Mouse (Mus musculus) sigmoid colon, adult 10 weeks (tissue): ENCODE measurements around the gene Aga. TPM values are rescaled to one million over a fixed set of nuclear protein-coding genes. Genes with fewer than 3 reads are reported as not detected.

Experiments
- polyA plus RNA-seq: library from polyadenylated mRNA; stranded (reverse); fragments of 350-450 nt; fragmentation: Illumina TruSeq; extraction: RNeasy Lipid Tissue Mini Kit (QIAGEN cat#74804); gene quantifications from one replicate; pipeline ENCODE4 v1.2.3, GENCODE M21; 2014; ENCODE audit warnings: low read depth, low replicate concordance

Aga gene
- polyA plus RNA-seq: 46.7 TPM

DNA sequence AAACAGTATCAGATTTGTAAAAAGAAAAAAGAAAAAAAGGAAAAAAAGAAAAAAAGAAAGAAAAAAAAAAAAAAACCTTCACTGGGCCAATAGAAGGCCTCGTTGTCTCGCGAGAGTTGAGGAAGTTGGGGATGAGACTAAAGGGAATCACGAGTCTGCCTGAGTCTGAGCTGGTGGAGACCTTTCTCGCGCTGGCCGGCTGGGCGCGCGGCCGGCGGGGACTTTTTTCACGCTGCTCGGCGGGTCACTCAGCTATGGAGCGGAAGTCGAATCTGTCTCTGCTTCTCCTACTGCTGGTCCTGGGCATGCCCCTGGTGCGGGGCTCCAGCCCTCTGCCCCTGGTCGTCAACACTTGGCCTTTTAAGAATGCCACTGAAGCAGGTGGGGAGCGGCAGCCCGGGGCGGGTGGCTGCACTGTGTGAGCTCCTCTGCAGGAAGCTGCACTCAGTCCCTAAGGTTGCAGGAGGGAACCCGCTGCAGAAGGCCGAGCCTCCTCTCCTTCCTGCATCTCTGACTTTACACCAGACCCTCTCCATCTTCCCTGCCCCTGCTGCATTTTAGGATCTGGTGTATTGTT is at the start of gene Aga:
TSS of gene Aga (plus strand) at position 177 of the 577 bp plus-strand sequence.

Other genes with a start within 250 kb of the Aga start
- gene Neil3, start 127.3 kb downstream of the Aga start, polyA plus RNA-seq: 17.5 TPM